Mouse (Mus musculus): Measurements from ENCODE around the gene Gipc3. TPM values are rescaled to one million over a fixed set of nuclear protein-coding genes. Genes with fewer than 3 reads are reported as not detected.
A peak's percentile ranks its signal among the peaks of the same experiment; 100 is the strongest.

The Gipc3 gene
- polyA plus RNA-seq, 1 experiment from 2014 or later, result 0.10 TPM

GRCm38 (mm10) chr10:81313581-81313980 lies 29.5 kb downstream of the Gipc3 start:
- peaks cover 22% of the 10 kb centered on the region for H3K4me1 ChIP-seq (replicated peaks; ENCODE audit: control insufficient read depth, insufficient read depth, low read length)
- ATAC-seq (ENCODE audit: low read depth), result no peak
- no peak overlapping the region for H3K4me2 ChIP-seq (ENCODE audit: low read depth, low read length)
- no peaks in the 10 kb centered on the region for H3K9me3 ChIP-seq (ENCODE audit: control insufficient read depth, low read length)
- H3K36me3 ChIP-seq (ENCODE audit: control insufficient read depth, insufficient read depth, low read length), result peaks cover 57% of the 10 kb centered on the region
- no peaks in the 10 kb centered on the region for H3K27me3 ChIP-seq (ENCODE audit: control insufficient read depth, insufficient read depth, low read depth, low read length)
- no peak overlapping the region for H3K4me3 ChIP-seq (ENCODE audit: low read length)
- no peak overlapping the region for H3K27ac ChIP-seq (ENCODE audit: low read length)
- 86% methylated on average over 13 of the region's 13 CpGs for WGBS
- no peak overlapping the region for H3K9ac ChIP-seq (ENCODE audit: low read length)

GRCm38 (mm10) chr10:81309571-81309970 lies 33.5 kb downstream of the Gipc3 start:
- whole genome bisulfite sequencing, result 81% methylated on average over 5 of the region's 5 CpGs
- Histone ChIP-seq H3K9me3 (ENCODE audit: control insufficient read depth, low read length) (no peaks in the 10 kb centered on the region), H3K27ac (ENCODE audit: low read length) (no peak overlapping the region), H3K4me2 (ENCODE audit: low read depth, low read length) (no peak overlapping the region), H3K9ac (ENCODE audit: low read length) (no peak overlapping the region), H3K4me3 (ENCODE audit: low read length) (no peak overlapping the region), H3K27me3 (ENCODE audit: control insufficient read depth, insufficient read depth, low read depth, low read length) (no peaks in the 10 kb centered on the region), H3K4me1 (replicated peaks; ENCODE audit: control insufficient read depth, insufficient read depth, low read length) (no peaks in the 10 kb centered on the region), H3K36me3 (ENCODE audit: control insufficient read depth, insufficient read depth, low read length) (peaks cover 66% of the 10 kb centered on the region)
- ATAC-seq (ENCODE audit: low read depth), result no peak

GRCm38 (mm10) chr10:81306837-81307682 lies 36.0 kb downstream of the Gipc3 start:
- H3K4me2 ChIP-seq (ENCODE audit: low read depth, low read length), result no peak overlapping the region
- H3K27ac ChIP-seq (ENCODE audit: low read length), result no peak overlapping the region
- H3K36me3 ChIP-seq (ENCODE audit: control insufficient read depth, insufficient read depth, low read length), result peaks cover 46% of the 10 kb centered on the region
- no peak for ATAC-seq (ENCODE audit: low read depth)
- H3K9ac ChIP-seq (ENCODE audit: low read length), result no peak overlapping the region
- no peak overlapping the region for H3K4me3 ChIP-seq (ENCODE audit: low read length)
- no peaks in the 10 kb centered on the region for H3K27me3 ChIP-seq (ENCODE audit: control insufficient read depth, insufficient read depth, low read depth, low read length)
- H3K4me1 ChIP-seq (replicated peaks; ENCODE audit: control insufficient read depth, insufficient read depth, low read length), result peaks cover 17% of the 10 kb centered on the region
- WGBS, result 91% methylated on average over 21 of the region's 21 CpGs
- no peaks in the 10 kb centered on the region for H3K9me3 ChIP-seq (ENCODE audit: control insufficient read depth, low read length)

DNA sequence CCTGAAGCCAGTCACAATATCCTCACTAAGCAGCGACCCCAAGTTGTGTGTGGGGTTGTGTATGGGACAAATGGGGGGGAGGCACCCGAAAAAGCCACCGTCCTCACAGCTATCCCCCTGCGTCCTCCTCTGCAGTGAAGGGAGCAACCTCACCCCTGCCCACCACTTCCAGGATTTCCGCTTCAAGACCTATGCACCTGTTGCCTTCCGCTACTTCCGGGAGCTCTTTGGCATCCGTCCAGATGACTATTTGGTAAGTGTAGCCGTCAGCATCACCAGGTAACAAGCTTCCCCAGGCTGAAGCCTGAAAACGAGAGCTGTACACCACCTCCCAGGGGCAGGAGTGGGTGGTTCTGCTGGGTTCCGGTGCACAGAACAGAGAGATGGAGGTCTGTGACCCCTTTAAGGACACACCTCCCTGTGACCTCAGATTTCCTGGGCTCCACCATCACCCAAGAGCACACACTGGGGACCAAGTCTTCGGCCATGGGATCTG lies 36.8 kb downstream of the Gipc3 start:
- 81% methylated on average over 12 of the region's 12 CpGs for WGBS
- H3K9me3 ChIP-seq (ENCODE audit: control insufficient read depth, low read length), result no peaks in the 10 kb centered on the region
- no peak for ATAC-seq (ENCODE audit: low read depth)
- no peak overlapping the region for H3K27ac ChIP-seq (ENCODE audit: low read length)
- peaks cover 18% of the 10 kb centered on the region for H3K4me1 ChIP-seq (replicated peaks; ENCODE audit: control insufficient read depth, insufficient read depth, low read length)
- H3K4me3 ChIP-seq (ENCODE audit: low read length), result no peak overlapping the region
- no peak overlapping the region for H3K4me2 ChIP-seq (ENCODE audit: low read depth, low read length)
- H3K36me3 ChIP-seq (ENCODE audit: control insufficient read depth, insufficient read depth, low read length), result peaks cover 39% of the 10 kb centered on the region
- H3K9ac ChIP-seq (ENCODE audit: low read length), result no peak overlapping the region
- H3K27me3 ChIP-seq (ENCODE audit: control insufficient read depth, insufficient read depth, low read depth, low read length), result no peaks in the 10 kb centered on the region

- Histone ChIP-seq H3K9ac (ENCODE audit: low read length) (no peak overlapping the region), H3K27ac (ENCODE audit: low read length) (no peak overlapping the region), H3K4me3 (ENCODE audit: low read length) (no peak overlapping the region), H3K36me3 (ENCODE audit: control insufficient read depth, insufficient read depth, low read length) (peaks cover 36% of the 10 kb centered on the region), H3K4me2 (ENCODE audit: low read depth, low read length) (no peak overlapping the region), H3K27me3 (ENCODE audit: control insufficient read depth, insufficient read depth, low read depth, low read length) (no peaks in the 10 kb centered on the region), H3K9me3 (ENCODE audit: control insufficient read depth, low read length) (no peaks in the 10 kb centered on the region), H3K4me1 (replicated peaks; ENCODE audit: control insufficient read depth, insufficient read depth, low read length) (peaks cover 22% of the 10 kb centered on the region)
- no peak for ATAC-seq (ENCODE audit: low read depth)
- 93% methylated on average over 14 of the region's 14 CpGs for WGBS
Observed at GRCm38 (mm10) chr10:81305663-81306062, 37.4 kb downstream of the Gipc3 start.

- Histone ChIP-seq H3K27me3 (ENCODE audit: control insufficient read depth, insufficient read depth, low read depth, low read length) (no peaks in the 10 kb centered on the region), H3K9ac (ENCODE audit: low read length) (no peak overlapping the region), H3K27ac (ENCODE audit: low read length) (no peak overlapping the region), H3K36me3 (ENCODE audit: control insufficient read depth, insufficient read depth, low read length) (peaks cover 35% of the 10 kb centered on the region), H3K4me2 (ENCODE audit: low read depth, low read length) (no peak overlapping the region), H3K4me1 (replicated peaks; ENCODE audit: control insufficient read depth, insufficient read depth, low read length) (peaks cover 29% of the 10 kb centered on the region), H3K9me3 (ENCODE audit: control insufficient read depth, low read length) (no peaks in the 10 kb centered on the region), H3K4me3 (ENCODE audit: low read length) (no peak overlapping the region)
- peak; percentile 18; the same call in 1 of the 2 replicates for ATAC-seq (ENCODE audit: low read depth)
- 20% methylated on average over 6 of the region's 9 CpGs for WGBS
Observed at GRCm38 (mm10) chr10:81304597-81305238, 38.3 kb downstream of the Gipc3 start.

DNA sequence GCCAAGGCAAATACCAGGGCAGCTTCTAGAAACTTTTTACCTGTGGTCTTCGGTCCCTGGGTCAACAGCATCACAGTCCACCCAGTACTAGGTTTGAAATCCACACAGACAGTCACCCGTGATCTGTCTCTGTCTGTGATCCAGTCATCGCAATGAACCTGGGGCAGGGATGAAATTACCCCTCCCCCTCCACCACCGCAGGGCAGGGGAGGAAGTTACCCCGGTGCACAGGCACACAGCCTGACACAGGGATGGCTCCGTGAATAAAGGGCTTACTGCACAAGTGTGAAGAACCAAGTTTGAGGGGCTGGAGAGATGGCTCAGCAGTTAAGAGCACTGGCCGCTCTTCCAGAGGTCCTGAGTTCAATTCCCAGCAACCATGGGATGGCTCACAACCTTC lies 39.3 kb downstream of the Gipc3 start:
- Histone ChIP-seq H3K9me3 (ENCODE audit: control insufficient read depth, low read length) (no peaks in the 10 kb centered on the region), H3K27ac (ENCODE audit: low read length) (no peak overlapping the region; the same call in 1 of the 2 replicates), H3K27me3 (ENCODE audit: control insufficient read depth, insufficient read depth, low read depth, low read length) (no peaks in the 10 kb centered on the region), H3K4me1 (replicated peaks; ENCODE audit: control insufficient read depth, insufficient read depth, low read length) (peaks cover 29% of the 10 kb centered on the region), H3K4me3 (ENCODE audit: low read length) (no peak overlapping the region), H3K36me3 (ENCODE audit: control insufficient read depth, insufficient read depth, low read length) (peaks cover 26% of the 10 kb centered on the region), H3K4me2 (ENCODE audit: low read depth, low read length) (no peak overlapping the region), H3K9ac (ENCODE audit: low read length) (no peak overlapping the region; the same call in 1 of the 2 replicates)
- WGBS, result 62% methylated on average over 7 of the region's 7 CpGs
- no peak for ATAC-seq (ENCODE audit: low read depth)

DNA sequence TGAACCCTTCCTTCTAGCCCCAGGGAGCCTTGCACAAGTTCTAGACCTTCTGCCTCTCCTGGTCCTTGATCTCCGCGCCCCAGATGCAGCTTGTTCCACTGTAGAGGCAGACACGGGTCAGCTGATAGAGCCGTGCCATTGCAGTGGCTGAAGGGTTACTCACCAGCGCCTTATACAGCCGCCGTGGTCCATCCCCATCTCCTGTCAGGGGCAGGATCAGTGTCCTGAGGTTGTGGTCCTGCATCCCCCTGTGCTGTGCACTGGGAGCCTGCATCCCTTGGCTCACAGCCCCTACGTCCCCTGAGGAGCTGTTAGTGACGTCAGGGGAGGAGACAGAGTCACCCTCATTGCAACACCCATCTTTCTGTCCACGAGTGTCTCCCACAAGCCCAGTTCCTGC lies 39.8 kb downstream of the Gipc3 start:
- H3K4me1 ChIP-seq (replicated peaks; ENCODE audit: control insufficient read depth, insufficient read depth, low read length), result peaks cover 30% of the 10 kb centered on the region
- H3K4me2 ChIP-seq (ENCODE audit: low read depth, low read length), result peak overlapping the region; percentile 1
- no peak overlapping the region for H3K4me3 ChIP-seq (ENCODE audit: low read length)
- ATAC-seq (ENCODE audit: low read depth), result no peak
- no peaks in the 10 kb centered on the region for H3K27me3 ChIP-seq (ENCODE audit: control insufficient read depth, insufficient read depth, low read depth, low read length)
- no peaks in the 10 kb centered on the region for H3K9me3 ChIP-seq (ENCODE audit: control insufficient read depth, low read length)
- WGBS, result 57% methylated on average over 10 of the region's 10 CpGs
- H3K27ac ChIP-seq (ENCODE audit: low read length), result peak overlapping the region; percentile 37; the same call in 1 of the 2 replicates
- H3K9ac ChIP-seq (ENCODE audit: low read length), result peak overlapping the region; percentile 30
- peaks cover 24% of the 10 kb centered on the region for H3K36me3 ChIP-seq (ENCODE audit: control insufficient read depth, insufficient read depth, low read length)

- Histone ChIP-seq H3K9me3 (ENCODE audit: control insufficient read depth, low read length) (no peaks in the 10 kb centered on the region), H3K27me3 (ENCODE audit: control insufficient read depth, insufficient read depth, low read depth, low read length) (no peaks in the 10 kb centered on the region), H3K27ac (ENCODE audit: low read length) (peak overlapping the region; percentile 53; the same call in 1 of the 2 replicates), H3K4me1 (replicated peaks; ENCODE audit: control insufficient read depth, insufficient read depth, low read length) (peaks cover 35% of the 10 kb centered on the region), H3K36me3 (ENCODE audit: control insufficient read depth, insufficient read depth, low read length) (peaks cover 20% of the 10 kb centered on the region), H3K4me3 (ENCODE audit: low read length) (no peak overlapping the region), H3K9ac (ENCODE audit: low read length) (peak overlapping the region; percentile 30), H3K4me2 (ENCODE audit: low read depth, low read length) (peak overlapping the region; percentile 1)
- peak; percentile 12; the same call in 1 of the 2 replicates for ATAC-seq (ENCODE audit: low read depth)
- 40% methylated on average over 14 of the region's 14 CpGs for WGBS
Observed at GRCm38 (mm10) chr10:81302781-81303218, 40.3 kb downstream of the Gipc3 start.

All from lung, embryonic 16.5 days (tissue).